Mouse (Mus musculus): ENCODE measurements around the gene Mgmt.

DNA sequence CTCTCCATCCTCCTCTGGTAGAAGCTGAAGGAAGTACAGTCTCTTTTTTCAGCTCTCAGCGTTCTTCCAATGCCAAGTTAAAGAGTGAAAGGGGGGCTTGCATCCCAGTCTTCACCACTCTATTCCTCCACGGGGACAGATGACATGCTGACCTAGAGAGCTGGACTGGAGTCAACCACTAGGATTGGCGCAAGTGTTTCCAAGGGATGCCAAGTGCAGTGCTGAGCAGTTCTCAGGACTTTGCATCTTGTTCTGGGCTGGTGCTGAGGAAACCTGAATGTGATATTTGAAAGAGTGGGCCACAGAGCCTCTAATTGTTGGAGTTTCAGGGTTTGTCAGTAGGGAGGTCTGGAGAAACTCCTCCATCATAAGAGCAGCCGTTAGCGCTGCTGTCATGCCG, 187.8 kb downstream of the Mgmt start:
- TF ChIP-seq FLI1 (IDR thresholded peaks at IDR 0.05; ENCODE audit: low read length) (no peak), GATA1 (IDR thresholded peaks at IDR 0.05; ENCODE audit: borderline replicate concordance, low read length) (no peak)
